Mouse (Mus musculus) spleen, postnatal 4 days (tissue): ENCODE results near the gene Rassf10.

ENCODE experiments used
- DNase-seq, 2 experiments: peaks; one replicate each; pipeline ENCODE4 v3.0.0; 2022; ENCODE audit warnings: low spot score in 2 of 2

Gene Rassf10

GRCm38 (mm10) chr7:112957630-112958029, 3.9 kb downstream of the Rassf10 start:
- no peak for DNase-seq

DNA sequence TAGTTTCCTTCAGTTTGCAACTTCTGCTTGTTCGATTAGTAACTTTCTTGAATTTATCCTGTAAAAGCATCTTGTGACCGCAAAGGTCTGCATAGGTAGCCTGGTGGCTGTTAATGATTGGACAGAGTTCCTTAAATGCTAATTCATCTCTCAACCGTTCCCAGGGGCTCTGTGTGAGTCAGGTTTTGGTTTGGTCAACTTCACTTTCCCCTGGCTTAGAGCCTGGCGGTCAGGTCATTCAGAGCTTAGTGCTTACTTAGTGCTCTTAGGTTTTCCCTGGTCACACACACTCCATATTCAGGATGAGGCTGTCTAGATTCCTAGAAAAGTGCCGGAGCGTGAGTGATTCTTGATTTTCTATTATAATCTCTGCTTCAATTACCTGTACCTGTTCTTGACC, 12.6 kb downstream of the Rassf10 start:
- no peak for DNase-seq

- DNase-seq = no peak
Measured at GRCm38 (mm10) chr7:112966786-112967185, 13.0 kb downstream of the Rassf10 start.

GRCm38 (mm10) chr7:112983316-112983715, 29.6 kb downstream of the Rassf10 start:
- DNase-seq = no peak

DNA sequence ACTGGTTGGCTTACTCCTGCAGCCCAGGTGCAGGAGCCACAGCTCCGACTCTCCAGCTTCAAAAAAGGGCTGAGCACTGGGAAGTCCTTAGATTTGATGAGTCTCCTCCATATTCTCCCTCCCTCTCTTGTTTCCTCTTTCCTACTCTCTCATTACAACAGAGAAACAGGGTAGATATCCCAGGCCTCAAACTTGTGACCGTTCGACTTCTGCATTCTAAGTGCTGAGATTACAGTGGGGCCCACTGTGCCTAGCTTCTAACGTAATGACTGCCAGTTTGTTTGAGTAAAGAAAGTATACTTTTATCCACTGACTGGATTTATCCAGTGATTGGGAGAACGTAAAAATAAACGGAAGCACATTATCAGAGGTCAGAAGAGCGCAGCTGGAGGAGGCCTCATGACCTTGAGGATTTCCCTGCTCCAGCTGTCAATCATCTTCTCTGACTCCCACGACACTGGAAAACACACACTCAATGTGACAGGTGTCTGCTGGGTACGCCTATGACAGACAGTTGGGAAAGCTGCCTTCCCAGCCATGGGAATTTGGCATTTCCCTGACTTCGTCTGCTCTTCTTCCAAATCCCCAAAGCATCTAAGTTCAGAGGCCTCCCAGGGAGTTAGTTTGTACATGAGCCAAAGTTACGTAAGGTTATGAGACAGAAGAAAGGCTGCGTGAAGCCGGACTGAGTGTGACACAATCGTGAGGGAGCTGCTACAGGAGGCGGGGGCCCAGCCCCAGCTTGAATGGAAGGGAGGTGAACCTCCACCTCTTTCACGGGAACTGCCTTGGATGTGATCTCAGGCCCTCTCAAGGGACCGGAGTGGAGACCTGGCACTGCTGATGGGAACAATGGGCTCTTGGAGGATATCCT, 31.2 kb downstream of the Rassf10 start:
- no peak for DNase-seq

DNA sequence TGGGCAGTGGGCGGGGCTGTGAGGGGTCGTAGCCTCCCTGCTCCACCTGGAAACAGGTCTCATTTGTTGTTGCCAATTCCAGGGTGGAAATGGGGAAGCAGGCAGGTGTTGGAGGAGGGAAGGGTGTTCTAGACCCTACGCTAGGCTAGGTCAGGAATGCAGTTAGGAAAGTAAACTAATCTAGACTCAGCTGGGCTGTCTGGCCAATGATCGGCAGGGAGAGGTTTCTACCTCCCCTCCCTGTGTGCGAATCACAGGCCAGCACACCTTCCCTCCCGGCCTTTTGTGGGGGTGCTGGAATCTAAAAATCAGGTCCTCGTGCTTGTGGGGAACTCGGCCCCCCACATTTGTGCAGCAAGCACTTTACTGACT, 31.8 kb downstream of the Rassf10 start:
- DNase-seq = no peak

GRCm38 (mm10) chr7:112992928-112993327, 39.2 kb downstream of the Rassf10 start:
- no peak for DNase-seq

DNA sequence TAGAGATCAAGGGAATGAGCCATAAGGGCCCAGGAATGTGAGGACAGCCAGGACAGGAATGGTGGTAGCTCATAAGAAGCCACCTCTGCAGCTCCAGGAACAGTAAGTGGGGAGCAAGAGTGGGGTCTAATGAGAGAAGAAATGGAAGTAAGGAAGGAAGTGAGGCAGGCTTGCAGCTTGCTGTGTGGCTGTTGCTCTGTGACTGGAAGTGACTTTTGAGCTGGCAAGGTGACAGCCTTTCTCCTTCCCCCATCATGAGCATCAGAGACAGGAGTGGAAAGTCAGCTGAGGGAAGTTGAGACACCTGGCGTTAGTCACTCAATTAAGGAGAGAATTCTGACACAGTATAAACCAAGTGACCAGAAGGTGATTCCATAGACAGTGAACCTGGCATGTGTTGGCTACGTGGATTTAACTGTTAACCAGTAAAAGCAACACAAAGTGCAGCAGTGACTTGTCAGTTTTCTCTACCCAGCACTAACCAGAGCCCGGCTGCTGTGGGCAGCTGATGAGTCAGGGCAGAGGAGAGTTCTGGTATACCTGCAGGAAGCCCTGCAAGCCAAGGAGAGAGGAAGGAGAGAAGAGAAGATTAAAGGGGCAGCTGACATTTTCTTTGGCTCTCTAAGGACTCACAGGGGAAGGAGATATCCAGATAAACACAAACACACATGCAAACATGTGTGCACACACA, 49.9 kb downstream of the Rassf10 start:
- no peak for DNase-seq

DNA sequence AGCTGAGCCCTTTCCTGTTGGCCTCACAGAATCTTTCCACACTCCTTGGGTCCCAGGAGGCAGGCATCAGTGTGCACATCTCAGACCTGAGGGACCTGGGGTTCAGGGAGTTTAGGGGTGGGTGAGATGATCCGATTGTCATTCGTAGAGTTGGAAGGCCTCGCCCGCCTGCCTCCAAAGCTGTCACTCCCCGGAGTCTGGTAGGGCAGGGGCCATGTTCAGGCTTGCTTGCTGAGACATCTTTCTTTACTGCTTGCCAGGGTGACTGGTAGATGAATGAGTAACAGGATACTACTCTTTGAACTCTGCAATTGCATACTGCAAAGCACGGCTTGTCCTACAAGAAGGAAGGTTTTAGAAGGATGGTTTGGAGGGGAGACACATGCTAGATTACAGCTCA, 52.0 kb downstream of the Rassf10 start:
- DNase-seq = no peak
